Mouse (Mus musculus): ENCODE results near the gene Dnase2b.

- no peak for TF ChIP-seq GATA1 (IDR thresholded peaks at IDR 0.05; ENCODE audit: borderline replicate concordance, low read length)
- TF ChIP-seq FLI1 (IDR thresholded peaks at IDR 0.05; ENCODE audit: low read length): no peak
Observed at GRCm38 (mm10) chr3:146659321-146659720, 43.9 kb upstream of the Dnase2b start.
